Mouse (Mus musculus) bone marrow macrophage, adult 2 months (primary cell): ENCODE data around the gene Rbm19.

Experiments used
- CTCF ChIP-seq: IDR thresholded peaks from 2 replicates; pipeline ENCODE4 v1.5.1; 2012; ENCODE audit warnings: low read depth, mild to moderate bottlenecking, low read length, moderate library complexity
- POLR2A ChIP-seq: IDR thresholded peaks from 2 replicates; pipeline ENCODE4 v1.6.1; 2012; ENCODE audit warnings: mild to moderate bottlenecking, low read depth, low read length, borderline replicate concordance

GRCm38 (mm10) chr5:120136236-120136675, 20.0 kb downstream of the Rbm19 start:
- TF ChIP-seq CTCF (no peak), POLR2A (no peak)
